Mouse (Mus musculus) embryo, embryonic 10 days (tissue): ENCODE data around the gene Tmx4.

ENCODE experiments used
- DNase-seq: peaks from one replicate; pipeline ENCODE4 v3.0.0-alpha.2; 2015; ENCODE audit warnings: low spot score

Tmx4 gene

DNA sequence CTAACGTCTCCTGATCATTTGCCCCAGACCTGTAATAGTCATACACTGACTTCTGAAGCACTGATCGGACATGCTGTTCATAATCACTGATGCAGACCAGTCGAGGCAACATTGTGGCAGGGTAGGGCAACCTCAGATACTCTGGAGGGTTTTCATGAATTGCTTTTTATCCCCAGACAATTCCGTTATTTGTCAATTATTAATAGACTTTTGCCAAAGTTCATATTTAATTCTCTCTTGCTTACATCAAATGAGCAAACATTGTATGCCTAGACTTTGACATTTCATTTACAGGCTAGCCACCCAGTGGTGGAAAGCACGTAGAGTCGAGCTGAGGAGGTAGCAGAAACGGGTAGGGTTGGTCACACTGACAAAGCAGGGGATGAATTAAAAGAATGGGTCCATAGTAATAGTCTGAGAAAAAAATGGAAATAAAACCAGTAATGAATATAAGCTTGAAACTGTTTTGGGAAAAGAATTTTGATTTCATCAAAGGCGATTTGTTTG lies 89.7 kb downstream of the Tmx4 start, which contains the start of gene Hao1:
TSS of gene Hao1 (minus strand) at position 148 of the 507 bp plus-strand sequence.
- no peak for DNase-seq

GRCm38 (mm10) chr2:134552358-134552757 lies 91.6 kb downstream of the Tmx4 start:
- no peak for DNase-seq

- DNase-seq: peak; percentile 73
Measured at GRCm38 (mm10) chr2:134549770-134550169, 94.2 kb downstream of the Tmx4 start.

GRCm38 (mm10) chr2:134545116-134545515 lies 98.8 kb downstream of the Tmx4 start:
- no peak for DNase-seq

DNA sequence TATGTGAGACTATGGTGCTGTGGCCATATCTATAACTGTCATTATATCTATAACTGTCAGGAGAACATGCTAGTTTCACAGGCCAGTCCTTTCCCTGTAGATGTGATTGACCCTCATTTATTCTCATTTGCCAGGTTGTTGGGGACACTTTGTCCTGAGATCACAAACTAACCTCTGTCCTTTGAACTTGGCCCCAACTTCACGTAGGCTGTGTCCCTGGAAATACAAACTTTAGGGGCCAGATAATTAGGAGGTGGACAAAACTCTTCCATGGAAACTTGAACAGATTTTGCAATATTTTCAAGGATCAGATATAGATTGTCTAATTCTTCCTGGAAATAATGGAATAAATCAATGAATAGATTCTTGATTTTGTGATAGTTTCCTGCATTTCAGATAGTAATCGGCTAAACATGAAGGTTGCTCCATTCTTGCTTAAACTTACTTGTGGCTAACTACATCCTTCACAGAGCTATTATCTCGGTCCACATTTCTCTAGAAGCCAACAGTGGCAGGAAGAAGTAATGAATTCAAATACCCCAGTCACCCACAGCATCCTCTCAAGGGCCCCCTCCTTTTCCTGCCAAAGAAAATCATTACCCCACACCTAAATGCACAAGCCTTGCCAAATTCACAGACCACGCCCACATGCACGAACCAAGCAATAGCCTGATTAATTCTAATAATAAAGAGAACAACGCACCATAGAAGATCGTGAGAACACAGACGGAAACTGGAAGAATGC lies 99.5 kb downstream of the Tmx4 start:
- no peak for DNase-seq
